Mouse (Mus musculus) cerebellum, adult 11-12 months (tissue): ENCODE measurements around the gene Pappa2.
A peak's percentile ranks its signal among the peaks of the same experiment; 100 is the strongest.

Experiments
- DNase-seq: peaks from one replicate; pipeline ENCODE4 v3.0.0; 2022

Gene Pappa2

GRCm38 (mm10) chr1:158897339-158897738 is 83.0 kb downstream of the Pappa2 start:
- no peak for DNase-seq

GRCm38 (mm10) chr1:158894441-158894840 is 85.8 kb downstream of the Pappa2 start:
- DNase-seq = no peak

GRCm38 (mm10) chr1:158875487-158875886 is 104.8 kb downstream of the Pappa2 start:
- DNase-seq = no peak

DNA sequence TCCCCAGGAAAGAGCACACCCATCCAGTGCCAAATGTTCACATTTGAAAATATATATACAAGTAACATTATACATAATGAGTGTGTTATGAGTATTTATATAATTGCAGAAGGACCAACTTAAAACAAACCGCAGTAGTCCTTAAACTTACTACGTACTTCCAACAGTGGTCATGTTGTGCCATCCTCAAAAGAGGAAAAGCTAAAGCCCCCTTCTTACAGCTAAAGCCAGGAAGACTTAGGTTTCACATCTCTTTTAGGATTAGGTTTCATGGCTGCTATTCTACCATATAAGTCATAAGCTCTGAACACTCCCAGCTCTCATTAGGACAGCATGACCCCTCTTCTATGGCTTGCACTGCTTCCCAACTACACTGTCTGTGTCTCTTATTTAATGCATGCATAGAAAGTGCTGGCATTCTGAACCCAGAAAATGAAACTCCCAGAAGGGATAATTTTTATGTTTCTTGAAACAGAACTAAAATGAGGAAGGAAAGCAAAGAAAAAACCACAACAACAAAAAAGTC is 105.7 kb downstream of the Pappa2 start:
- DNase-seq = no peak

- no peak for DNase-seq
Observed at GRCm38 (mm10) chr1:158873631-158874030, 106.7 kb downstream of the Pappa2 start.

DNA sequence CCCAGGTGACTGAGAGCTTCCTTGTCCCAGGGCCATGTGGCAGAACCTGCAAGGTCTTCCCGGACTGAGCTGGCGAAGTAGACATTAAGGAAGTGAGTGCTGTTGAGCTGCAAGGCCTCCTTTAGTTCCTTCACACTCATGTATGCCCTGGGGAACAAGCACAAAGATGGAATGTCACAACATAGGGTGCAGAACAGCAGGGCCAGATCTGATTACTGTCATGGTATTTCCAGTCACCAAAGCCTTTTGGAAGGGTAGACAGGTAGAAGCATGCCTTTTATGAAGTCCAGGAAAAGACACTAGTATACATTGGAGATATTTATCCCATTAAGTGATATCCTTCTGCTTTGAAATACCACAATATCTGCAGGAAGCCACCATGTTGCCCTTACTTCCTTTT is 108.9 kb downstream of the Pappa2 start:
- DNase-seq = no peak

DNA sequence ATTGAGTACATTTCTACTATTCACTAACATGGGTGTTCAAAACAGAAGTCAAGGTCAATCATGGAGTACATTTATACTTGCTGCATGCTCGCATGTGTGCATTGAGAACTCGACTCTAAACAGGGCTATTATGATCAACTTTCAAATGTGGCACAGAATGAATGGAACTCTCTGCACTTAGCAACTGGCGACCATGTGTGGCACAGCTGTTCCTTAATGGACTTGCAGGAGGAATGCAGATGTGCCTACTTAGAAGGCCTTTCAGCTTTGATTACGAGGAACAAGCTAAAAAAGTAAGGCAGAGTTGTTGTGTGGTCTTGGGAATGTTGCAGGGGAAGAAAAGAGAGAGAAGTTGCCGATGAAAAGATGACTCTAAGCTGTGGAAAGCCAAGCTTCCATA is 120.1 kb downstream of the Pappa2 start:
- no peak for DNase-seq

- no peak for DNase-seq
Observed at GRCm38 (mm10) chr1:158853936-158854882, 126.1 kb downstream of the Pappa2 start.

- DNase-seq = no peak
Observed at GRCm38 (mm10) chr1:158852836-158853567, 127.3 kb downstream of the Pappa2 start.

DNA sequence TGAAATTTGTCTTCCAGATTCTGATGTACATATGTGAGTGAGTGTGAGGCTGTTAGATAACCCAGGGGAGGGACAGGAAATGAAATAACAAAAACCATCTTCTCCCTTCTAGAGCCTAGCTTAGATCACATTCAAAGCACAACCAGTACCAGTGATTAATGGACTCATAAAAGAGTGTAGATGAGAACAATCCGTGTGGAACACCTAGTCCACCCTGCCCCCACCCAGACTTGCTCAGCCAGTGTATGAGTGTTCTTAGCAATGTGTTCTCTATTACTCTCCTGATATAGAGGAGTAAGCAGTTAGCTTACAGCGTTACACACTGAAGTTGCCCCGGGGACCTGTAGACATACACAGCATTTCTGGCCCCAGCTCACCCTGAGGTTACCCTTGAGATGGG is 129.8 kb downstream of the Pappa2 start:
- DNase-seq = no peak

DNA sequence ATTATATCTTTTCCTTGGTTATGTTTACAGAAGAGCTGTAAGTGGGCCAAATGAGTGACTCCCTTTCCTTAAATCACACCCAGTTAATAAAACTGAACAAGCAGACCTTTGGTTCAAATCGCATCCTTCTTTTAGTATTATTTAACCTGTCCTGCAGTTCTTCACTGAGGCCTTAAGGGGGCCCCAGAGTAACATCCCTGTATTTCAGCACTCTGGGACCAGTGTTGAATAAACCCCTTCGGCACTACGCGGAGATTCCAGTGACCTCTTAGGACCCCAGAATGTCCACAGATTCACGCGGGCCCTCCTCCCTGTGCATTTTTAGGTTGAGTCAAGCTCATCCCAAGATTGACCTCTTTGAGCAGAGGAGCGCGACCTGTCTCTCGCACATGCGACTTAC is 135.7 kb downstream of the Pappa2 start:
- DNase-seq = no peak

GRCm38 (mm10) chr1:158837151-158837550 is 143.1 kb downstream of the Pappa2 start:
- no peak for DNase-seq

GRCm38 (mm10) chr1:158830152-158830551 is 150.1 kb downstream of the Pappa2 start:
- no peak for DNase-seq

- DNase-seq = no peak
Observed at GRCm38 (mm10) chr1:158827931-158828330, 152.4 kb downstream of the Pappa2 start.

DNA sequence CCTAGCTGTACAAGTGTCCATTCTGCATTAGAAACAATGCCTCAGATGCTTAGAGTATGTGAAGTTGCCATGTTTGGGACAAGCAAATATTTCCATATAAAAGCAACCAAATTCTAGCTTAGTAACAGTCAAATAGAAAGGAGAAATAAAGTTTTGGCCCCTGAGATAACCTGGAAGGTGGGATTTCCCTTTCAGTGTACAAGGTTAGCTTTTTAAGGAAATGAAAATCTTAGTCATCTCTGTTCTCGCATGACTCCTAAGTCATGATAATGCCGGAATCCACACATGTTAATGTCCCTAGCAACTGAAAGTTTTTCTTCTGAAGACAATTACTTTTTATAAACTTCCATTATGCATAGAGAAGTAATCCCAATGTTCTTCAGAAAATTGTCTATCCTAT is 160.6 kb downstream of the Pappa2 start:
- DNase-seq = no peak

DNA sequence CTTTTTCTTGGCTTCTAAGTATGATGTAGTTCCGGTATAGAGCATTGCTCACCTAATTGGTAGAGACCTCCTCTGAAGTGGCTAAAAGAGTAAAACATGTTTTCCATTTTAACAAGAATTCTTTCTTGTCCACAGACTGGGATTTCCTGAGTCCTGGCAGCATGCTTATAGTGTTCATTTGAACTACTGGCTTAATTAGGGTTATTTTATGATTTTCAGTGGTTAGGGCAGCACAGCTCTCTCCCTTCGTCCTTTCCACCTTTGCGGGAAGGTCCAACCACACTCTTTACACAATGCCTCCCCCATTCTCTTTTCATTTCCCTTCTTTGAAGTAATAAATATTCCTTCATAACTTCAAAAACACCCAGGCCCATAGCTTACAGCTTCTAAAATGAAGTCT is 163.8 kb downstream of the Pappa2 start:
- DNase-seq = no peak

DNA sequence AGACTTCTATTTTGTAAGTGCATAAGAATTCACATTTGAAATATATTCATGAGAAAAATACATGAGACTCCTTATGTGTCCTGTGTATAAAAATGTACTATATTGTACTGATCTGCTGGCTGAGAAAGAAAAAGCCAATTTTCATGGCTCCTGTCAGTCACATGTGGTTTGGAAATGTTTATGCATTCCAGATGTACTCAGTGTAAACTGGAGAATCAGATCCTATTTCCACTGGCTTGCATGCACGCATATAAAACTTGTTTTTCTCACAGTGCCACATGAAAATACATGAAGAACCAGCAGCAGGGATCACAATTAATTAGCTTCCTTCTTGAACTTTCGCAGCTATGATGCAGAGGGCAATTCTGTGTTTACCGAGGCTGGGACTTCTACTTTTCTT is 168.4 kb downstream of the Pappa2 start:
- no peak for DNase-seq

DNA sequence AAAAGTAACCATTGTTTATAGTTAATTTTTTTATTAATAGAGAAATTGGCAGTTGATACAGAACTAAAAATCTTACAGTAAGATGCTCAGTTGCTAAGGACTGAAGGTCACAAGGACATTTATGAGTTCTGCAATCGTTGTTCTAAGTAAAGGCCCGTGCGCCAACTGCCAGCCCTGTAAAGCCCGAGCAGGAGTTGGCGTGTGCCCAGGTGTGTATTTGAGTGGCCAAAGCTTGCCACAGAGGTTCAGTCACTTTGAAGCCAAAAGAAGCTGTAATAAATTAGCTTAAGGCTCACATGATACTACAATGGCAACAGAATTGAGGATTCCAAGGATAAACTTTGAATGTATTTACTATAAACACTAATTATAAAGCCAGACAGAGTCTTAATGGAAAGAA is 204.8 kb downstream of the Pappa2 start:
- no peak for DNase-seq

- DNase-seq = no peak
Observed at GRCm38 (mm10) chr1:158773102-158773501, 207.2 kb downstream of the Pappa2 start.

GRCm38 (mm10) chr1:158770756-158771155 is 209.5 kb downstream of the Pappa2 start:
- DNase-seq = peak; percentile 11

GRCm38 (mm10) chr1:158770036-158770655 is 210.1 kb downstream of the Pappa2 start:
- peak; percentile 28 for DNase-seq

- no peak for DNase-seq
Observed at GRCm38 (mm10) chr1:158765842-158766241, 214.4 kb downstream of the Pappa2 start.

DNA sequence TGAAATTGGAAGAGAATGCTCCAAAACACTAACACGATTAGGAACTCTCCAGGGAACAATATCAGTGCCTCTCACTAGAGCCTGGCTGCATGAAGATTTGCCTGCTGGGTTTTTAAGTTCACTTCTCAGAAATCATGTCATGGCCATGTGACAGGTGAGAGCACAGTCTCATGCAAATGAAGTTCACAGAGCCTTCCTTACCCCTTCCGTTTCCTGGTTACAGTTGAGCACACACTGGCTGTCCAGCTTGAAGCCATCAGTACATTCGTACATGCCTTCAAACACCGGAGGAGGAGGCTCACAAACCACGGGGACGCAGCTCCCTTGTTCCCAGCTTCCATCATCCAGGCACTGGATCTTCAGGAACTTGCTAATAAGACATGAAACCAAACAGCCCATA is 215.6 kb downstream of the Pappa2 start:
- no peak for DNase-seq
